Mouse (Mus musculus) gastrocnemius, postnatal 25 days (tissue): Measurements from ENCODE around the gene Gde1. TPM values are rescaled to one million over a fixed set of nuclear protein-coding genes. Genes with fewer than 3 reads are reported as not detected.

Source experiments
- DNase-seq: peaks from one replicate; pipeline ENCODE4 v3.0.0; 2022
- total RNA-seq, 2 experiments: library from RNA; stranded (reverse); gene quantifications; 1 replicate in 1 of 2; 2 replicates in 1 of 2; pipeline ENCODE4 v1.2.3; 2021

Gde1 gene
- total RNA-seq, 2 experiments from 2014 or later, result 32.7 to 38.1 TPM

DNA sequence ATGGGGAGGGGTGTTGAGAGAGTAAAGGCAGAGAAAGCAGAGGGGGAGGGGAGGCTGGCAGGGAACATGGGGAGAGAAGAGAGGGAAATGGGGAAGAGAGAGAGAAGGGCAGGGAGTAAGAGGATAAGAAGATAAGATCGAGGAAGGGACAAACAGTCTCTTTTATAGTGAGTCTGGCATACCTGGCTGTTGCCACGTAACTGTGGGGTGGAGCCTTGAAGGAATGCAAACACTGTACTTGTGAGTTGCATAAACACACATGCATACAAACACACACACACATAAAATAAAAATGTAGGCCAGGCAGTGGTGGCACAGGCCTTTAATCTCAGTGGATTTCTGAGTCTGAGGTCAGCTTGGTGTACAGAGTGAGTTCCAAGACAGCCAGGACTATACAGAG is 1.6 kb upstream of the Gde1 start:
- DNase-seq, result no peak

DNA sequence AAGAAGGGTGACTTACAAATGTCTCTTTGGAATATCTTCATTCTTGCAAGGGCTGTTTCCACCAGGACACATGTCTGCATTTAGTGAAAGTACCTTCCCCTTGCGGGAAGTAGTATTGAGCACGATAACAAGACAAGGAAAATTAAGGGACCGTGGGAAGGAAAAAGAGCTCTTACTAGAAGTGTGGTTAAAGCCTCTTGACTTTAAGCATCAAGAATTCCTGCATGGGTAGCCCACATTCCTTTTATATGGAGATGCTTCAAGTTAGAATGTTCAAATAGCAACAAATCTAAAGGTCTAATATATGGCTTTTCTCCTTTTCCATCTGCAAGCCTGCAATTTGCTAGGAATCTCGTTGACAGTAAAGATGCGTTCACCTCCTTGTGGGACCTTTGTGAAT is 910 bp upstream of the Gde1 start:
- no peak for DNase-seq

GRCm38 (mm10) chr7:118706051-118706450 is 473 bp upstream of the Gde1 start:
- no peak for DNase-seq

DNA sequence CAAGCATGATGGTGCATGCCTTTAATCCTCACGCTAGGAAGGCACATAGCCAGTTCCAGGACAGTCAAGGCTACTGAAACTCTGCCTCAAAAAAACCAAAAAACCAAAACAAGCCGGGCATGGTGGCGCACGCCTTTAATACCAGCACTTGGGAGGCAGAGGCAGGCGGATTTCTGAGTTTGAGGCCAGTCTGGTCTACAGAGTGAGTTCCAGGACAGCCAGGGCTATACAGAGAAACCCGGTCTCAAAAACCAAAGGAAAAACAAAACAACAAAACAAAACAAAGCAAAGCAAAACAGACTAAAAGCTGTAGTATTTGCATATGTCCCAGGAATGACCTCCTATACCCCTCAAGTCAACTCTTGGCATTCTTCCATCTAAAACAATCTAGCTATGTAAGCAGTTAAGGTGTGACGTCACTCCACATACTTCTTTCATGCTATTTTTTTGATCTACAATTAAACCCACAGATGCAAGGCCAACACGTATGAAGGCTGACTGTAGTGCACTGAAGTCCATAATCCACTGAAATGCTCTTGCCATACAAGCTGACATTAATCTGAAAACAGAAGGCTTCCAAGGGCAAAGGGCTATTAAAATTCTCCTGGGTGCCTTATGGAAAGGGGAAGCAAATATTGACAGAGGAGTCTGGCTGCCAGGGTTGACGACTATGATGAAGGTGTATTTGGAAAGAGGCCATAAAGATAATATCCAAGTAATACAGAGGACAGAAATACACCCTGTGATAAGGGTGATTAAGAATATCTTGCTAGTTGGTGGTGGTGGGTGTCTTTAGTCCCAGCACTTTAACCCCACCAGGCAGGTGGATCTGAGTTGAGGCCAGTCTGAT is 1.4 kb downstream of the Gde1 start:
- DNase-seq, result no peak

DNA sequence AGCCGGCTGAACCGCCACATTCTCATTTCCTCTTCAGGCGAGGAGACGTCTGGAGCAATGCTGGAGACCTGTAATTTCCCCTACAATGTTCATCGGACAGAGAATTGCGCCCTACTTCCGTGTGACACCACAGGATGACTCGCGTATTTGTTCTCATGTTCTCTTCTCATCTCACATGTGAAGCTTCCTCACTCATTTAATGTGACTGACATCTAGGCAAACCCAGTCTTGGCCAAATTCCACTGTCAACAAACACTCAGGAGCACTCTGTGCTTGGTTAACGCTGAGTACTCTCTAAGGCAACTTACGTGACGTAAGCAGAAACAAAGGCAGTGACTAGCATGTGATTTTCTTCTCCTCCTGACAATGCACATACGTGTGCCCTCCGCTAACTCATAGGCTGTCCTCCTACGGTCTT is 2.4 kb downstream of the Gde1 start:
- no peak for DNase-seq

DNA sequence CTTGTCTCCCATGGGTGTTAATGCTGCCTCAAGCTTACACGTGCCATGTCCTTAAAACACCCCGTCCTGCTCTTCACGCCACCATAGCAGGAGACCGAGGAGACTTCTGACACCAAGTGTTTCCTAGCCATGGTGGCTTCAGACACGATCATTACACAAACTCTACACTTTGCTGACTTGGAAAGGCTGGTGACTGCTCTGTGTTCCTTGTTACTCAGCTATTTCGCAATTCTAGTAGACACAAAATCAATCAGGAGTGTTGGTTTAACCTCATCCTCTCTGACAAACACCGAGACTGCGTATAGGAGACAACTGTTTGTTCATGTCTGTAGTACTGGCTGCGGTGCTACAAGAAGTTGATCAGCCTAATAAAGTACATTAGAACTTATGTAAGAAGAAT is 6.7 kb downstream of the Gde1 start:
- no peak for DNase-seq

GRCm38 (mm10) chr7:118697168-118697567 is 8.4 kb downstream of the Gde1 start:
- no peak for DNase-seq

- no peak for DNase-seq
Measured at GRCm38 (mm10) chr7:118696146-118696545, 9.4 kb downstream of the Gde1 start.

DNA sequence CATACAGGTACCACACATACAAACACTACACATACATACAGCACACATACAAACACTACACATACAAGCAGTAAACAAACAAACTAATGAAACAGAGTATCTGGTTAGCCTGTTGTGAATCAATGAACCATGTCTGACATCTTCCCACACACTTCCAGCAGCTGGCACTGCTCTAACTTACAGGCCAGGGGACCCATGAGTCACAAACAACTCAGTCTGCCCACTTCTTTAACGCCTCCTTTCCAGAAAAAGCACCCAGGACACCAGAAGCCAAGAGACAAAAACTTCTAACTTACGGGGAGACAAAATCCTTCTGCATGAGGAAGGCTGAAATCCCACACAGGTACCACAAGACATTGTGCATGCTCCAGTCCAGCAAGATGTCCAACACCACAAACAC is 14.3 kb downstream of the Gde1 start:
- no peak for DNase-seq

GRCm38 (mm10) chr7:118689088-118689487 is 16.5 kb downstream of the Gde1 start:
- no peak for DNase-seq

DNA sequence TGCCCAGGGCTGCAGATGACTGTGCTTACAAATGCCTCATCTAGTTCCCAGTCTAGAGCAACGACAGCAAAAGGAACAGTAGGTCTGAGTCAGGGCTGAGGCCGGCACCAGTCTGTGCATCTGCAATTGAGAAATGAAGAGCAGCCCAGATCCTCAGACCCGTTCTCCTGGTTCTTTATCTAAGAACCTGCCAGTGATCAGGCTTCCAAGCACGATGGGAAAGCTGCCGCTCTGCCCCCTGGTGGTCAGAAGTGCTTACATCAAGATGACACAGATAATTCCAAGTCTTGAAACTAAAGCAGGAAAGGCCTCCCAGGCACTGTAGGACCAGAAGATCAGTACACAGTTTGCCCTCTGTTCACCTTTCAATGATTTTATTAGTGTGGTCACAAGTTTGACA is 17.4 kb downstream of the Gde1 start:
- DNase-seq, result peak; percentile 32

DNA sequence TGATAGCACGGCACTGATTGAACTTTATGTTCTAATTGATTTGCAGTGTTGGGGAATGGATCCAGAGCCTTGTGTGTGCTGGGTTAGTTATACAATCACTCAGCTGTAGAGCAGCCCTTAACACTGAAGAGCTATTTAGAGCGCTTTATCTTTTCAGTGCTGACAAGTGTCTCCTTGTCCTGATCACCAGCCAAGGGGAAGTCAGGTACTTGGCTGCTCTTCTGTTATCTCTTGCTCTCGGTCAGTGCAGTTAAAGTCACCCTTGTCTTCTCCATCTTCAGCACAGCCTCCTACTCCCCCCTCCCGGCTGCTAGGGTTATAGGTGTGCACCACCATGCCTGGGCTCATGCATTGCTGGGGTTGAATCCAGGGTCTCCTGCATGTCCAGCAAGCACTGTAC is 28.8 kb downstream of the Gde1 start:
- no peak for DNase-seq

- no peak for DNase-seq
Measured at GRCm38 (mm10) chr7:118670142-118670541, 35.4 kb downstream of the Gde1 start.

GRCm38 (mm10) chr7:118667773-118668172 is 37.8 kb downstream of the Gde1 start:
- DNase-seq, result no peak

DNA sequence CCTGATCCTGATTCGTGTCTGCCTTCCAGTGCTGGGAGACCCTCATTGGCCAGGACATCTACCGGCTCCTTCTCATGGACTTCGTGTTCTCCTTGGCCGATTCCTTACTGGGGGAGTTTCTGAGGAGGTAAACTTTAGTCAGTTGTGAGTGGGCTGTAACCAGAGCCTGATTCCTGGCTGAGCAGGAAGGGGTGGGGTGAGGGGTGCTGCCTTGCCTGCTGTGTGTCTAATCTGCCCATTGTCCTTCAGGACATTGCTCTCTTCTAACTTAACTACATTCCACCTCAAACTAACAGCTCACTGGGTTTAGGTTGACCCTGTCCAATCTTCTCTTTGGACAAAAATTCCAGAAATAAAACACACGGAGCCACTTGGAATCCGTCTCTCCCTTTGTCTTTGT is 48.8 kb downstream of the Gde1 start:
- no peak for DNase-seq

DNA sequence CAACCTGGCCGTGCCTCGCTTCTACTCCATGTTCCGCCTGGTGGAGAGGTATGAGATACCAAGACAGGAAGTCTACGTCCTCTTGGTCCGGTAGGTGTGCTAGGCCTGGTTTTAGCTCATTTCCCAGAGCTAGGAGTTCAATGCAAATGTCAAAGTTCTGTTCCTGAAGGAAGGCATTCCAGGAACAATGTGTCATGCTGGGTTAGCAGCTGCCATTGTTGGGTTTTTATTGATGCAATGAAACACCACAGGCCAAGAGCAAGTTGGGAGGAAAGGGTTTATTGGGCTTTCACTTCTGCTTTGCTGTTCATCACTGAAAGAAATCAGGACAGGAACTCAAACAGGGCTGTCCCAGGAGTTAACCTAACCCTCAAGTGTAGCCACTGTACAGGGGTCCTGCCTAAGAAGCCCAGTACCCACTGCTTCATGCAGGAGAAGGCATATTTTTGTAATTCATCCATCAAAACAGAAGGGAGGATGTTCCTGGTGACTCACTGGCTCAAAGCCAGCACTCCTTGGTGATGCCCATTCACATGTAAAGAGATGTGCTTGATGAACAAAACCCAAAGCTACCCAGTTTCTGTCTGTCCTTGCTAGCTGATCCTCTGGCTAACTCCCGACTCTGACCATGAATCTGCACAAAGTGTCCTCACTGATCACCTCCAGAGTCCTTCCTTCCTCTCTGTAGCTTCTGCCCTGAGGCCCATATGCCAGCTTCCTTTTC is 52.8 kb downstream of the Gde1 start:
- DNase-seq, result no peak

DNA sequence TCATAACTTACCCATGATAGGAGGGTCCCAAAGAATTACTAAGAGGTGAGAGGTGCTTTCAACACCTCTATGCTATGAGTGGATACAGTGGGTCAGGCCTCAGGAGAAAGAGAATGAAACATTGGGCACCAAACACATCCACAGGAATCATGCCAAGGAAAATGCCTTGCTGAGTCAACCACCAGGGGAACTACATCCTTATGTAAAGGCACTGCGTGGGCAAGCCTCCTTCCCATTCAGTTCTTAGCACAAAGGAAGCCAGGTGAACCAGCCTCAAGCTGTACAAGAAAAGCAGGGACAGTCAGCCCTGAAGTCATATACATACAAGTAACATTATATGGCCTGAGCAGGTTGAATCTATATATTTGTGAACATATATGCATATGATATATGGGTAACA is 54.7 kb downstream of the Gde1 start:
- DNase-seq, result no peak

DNA sequence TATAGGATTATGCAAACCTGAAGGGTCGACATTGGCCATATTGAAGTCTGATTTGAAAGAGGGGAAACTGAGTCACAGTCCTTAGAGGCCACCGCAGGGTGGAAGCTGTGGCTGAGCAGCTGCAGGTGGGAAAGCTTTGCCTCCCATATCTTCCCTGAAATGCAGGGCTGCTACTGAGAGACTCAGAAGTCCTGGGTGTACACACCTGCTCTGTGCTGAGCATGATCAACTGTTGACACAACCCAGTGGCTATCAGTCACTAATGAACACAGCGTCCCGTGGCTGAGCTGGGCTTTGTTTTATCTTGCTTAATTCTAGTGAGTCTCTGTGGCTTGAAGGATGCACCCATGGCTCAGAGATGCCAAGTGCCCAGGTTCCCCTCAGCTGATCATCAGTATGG is 55.5 kb downstream of the Gde1 start:
- DNase-seq, result no peak

- DNase-seq, result peak; percentile 45
Measured at GRCm38 (mm10) chr7:118649328-118649727, 56.2 kb downstream of the Gde1 start.

DNA sequence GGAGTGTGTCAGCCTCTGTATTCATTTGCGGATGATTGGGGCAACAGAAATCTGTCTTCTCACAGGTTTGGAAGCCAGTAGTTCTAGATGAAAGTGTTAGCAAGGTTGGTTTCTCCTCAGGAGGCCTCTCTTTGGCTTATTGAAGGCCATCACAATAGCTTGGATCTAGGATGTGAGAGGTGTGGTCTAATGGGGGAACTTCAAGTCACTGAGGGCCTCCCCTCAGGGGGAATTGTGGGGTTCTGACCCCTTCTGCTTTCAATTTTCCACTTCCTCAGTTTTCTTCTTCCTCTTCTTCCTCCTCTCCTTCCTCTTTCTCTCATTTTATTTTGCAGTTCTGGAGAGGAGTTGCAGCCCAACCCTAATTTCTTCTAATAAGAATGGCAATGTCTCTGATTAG is 59.3 kb downstream of the Gde1 start:
- no peak for DNase-seq
